Mouse (Mus musculus) retina, postnatal 7 days (tissue): ENCODE measurements at regions not wholly inside any gene's neighbourhood (a gene's known extent, or its start where the extent isn't known, plus 50 kb on each side); places are given as distances from the start of the nearest gene placed in this dataset.

Experiments
- DNase-seq: peaks from one replicate; pipeline ENCODE4 v3.0.0-alpha.2; 2012; ENCODE audit warnings: low read depth, low spot score

DNA sequence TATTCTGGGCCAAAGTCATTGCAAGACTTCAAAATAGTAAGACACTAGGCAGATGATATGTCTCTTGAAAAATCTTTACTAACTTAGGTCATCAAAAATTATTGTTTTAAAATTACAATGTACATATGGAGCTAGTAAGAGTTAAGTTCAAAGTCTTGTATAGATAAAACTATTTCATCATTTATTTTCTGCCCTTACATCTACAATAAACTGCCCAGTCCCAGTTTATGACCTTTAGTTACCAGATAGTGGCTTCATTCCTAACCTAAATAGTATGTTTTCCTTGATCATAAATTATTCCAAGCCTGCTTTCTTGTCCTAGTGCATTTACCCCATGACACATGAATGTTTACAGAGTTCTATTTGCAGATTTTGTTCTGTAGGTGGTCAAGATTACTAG lies 72.9 kb downstream of the Manea start:
- no peak for DNase-seq

DNA sequence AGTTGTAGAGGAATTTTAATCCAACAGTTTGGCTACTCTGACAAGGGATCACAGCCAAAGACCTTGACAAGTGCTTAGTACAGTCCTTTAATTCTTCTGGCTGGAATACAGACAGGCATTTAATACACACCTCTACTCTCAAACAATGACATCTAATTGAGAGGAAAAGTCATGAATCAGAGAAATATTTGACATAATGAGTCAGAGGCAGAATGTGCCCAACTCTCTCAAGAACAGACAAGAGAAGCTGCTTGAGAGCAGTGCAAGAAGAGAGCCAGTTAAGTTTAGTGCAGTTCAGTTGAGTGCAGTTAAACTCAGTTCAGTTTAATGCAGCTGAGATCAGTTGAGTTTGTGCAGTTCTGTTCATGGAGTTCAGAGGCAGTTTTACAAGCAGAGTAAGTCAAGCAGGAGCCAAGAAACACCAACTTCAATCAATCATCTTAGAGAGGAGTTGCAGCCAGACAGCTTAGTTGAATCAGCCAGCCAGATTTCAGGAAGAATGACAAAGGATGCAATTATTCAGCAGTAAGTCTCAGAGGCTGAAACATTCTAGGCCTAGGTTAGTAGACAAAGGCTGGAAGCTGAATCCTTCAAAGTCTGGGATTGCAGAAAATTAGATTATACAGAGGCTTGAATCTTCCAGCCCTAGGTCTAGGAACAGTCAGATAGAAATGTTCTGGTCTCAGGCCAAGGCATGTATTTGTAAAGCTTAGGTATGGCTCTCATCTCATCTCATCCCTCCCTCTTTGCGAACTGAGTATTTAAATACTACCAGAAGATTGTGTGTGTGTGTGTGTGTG lies 87.3 kb downstream of the Manea start:
- DNase-seq = no peak

DNA sequence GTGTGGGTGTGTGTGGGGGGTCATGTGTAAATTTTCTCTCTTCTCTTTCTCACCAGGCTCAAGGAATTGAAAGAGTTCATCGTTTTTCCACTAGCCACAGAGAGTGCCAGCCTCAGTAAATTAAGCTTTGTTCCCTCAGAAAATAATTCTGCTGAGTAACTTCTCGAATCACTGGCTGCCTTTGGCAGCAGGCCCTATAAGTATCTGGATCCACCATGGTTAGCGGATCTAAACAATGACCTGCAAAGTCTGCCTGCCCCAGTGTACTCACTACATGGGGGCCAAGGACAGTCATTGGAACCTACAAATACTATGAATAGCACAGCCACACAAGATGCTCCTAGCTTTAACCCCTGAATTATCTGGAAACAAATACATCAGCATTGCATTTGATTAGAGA lies 90.8 kb downstream of the Manea start:
- no peak for DNase-seq

DNA sequence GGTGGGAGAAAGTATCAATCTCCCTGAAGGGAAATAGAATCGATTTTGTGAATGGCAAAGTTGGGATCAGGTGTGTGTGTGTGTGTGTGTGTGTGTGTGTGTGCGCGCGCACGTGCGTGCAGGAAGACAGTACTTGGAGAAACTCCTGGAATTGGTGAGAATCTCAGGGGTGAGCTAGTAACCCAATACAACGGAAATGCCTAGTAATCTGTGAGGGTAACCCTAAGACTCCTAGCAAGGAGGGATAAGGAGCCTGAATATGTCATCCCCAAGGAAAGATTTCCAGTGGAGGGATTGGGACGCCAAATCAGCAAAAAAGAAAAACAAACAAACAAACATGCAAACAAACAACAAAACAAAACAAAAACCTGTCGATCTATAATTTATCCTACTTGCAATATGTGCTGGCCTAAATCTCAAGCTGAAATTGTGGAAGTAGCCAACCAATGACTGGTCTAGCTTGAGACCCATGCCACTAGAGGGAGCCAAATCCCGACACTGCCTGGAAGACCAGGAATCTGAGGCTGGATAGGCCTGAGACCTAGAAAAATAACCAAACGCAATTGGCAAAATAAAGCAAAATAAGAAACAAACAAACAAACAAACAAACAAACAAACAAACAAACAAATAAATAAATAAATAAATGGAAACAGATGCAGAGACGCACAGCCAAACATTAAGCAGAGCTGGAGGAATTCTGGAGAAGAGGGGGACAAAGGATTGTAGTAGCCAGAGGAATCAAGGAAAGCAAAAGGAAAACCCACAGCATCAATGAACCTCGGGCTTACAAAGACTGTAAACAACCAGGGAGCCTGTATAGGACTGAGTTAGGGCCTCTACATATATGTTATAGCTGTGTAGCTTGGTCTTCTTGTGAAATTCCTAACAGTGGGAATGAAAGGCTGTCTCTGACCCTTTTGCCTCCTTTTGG lies 98.5 kb downstream of the Manea start:
- peak; percentile 40 for DNase-seq

DNA sequence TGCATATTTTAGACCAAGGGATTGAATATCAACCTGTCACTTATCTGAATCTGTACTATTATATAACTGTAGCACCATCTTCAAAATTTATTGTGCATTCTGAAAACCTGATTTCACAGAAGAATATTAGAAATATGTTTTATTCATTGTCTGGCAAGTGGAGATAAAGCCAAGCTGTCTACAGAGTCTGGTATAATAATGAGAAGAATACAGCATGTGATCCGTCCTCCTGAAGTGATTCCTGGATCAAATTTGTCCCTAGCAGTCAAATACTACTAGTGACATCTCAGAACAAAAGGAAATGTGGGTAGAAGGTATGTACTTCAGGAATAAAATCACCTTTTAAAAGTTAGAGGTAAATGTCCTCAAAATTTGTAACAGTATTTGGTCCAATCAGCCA lies 123.4 kb downstream of the Manea start:
- no peak for DNase-seq
